Mouse (Mus musculus): Measurements from ENCODE around the gene Hook2. TPM values are rescaled to one million over a fixed set of nuclear protein-coding genes. Genes with fewer than 3 reads are reported as not detected.

The Hook2 gene
- polyA plus RNA-seq, 2 experiments: 3.2 to 4.3 TPM

- H3K9me3 ChIP-seq (ENCODE audit: control insufficient read depth, low read length): no peaks in the 10 kb centered on the region
- H3K9ac ChIP-seq (replicated peaks): peak overlapping the region; percentile 63
- peaks cover 28 to 40% of the 10 kb centered on the region in 2 experiments for H3K4me1 ChIP-seq (replicated peaks; ENCODE audit: control insufficient read depth in 2 of 2, insufficient read depth in 2 of 2, low read length in 1 of 2)
- no peak for ATAC-seq (ENCODE audit: insufficient read depth)
- WGBS (ENCODE audit: insufficient replicate concordance): 16% methylated on average over 3 of the region's 3 CpGs
- TF ChIP-seq CTCF (IDR thresholded peaks at IDR 0.05; ENCODE audit: low read depth) (no peak), EP300 (IDR thresholded peaks at IDR 0.05; ENCODE audit: low read depth) (no peak)
- H3K36me3 ChIP-seq (replicated peaks; ENCODE audit: control insufficient read depth, insufficient read depth, low read depth): peaks cover 29% of the 10 kb centered on the region
- DNase-seq (ENCODE audit: low read depth in 3 of 3, low spot score in 3 of 3): no peak
- peak overlapping the region; percentile 88 for H3K27ac ChIP-seq
- no peaks in the 10 kb centered on the region for H3K27me3 ChIP-seq (ENCODE audit: control insufficient read depth, insufficient read depth, low read length)
- peak overlapping the region; percentile 95 for H3K4me2 ChIP-seq (ENCODE audit: low read depth)
- peak overlapping the region; percentile 14 to 91 for H3K4me3 ChIP-seq (ENCODE audit: insufficient read depth in 1 of 2, low read depth in 2 of 2, low read length in 2 of 2)
Measured at GRCm38 (mm10) chr8:84966603-84967002, 23.8 kb upstream of the Hook2 start.

GRCm38 (mm10) chr8:84967532-84968304, 22.7 kb upstream of the Hook2 start:
- TF ChIP-seq EP300 (IDR thresholded peaks at IDR 0.05; ENCODE audit: low read depth) (no peak), CTCF (IDR thresholded peaks at IDR 0.05; ENCODE audit: low read depth) (no peak)
- H3K9ac ChIP-seq (replicated peaks): peak overlapping the region; percentile 92
- H3K27ac ChIP-seq: peak overlapping the region; percentile 97
- ATAC-seq (ENCODE audit: insufficient read depth): no peak
- H3K4me3 ChIP-seq (ENCODE audit: insufficient read depth in 1 of 2, low read depth in 2 of 2, low read length in 2 of 2): peak overlapping the region in 1 of 2 experiments; percentile 89; a peak in 2 of 4 replicates
- H3K27me3 ChIP-seq (ENCODE audit: control insufficient read depth, insufficient read depth, low read length): no peaks in the 10 kb centered on the region
- DNase-seq (ENCODE audit: low read depth in 3 of 3, low spot score in 3 of 3): no peak
- peak overlapping the region; percentile 95 for H3K4me2 ChIP-seq (ENCODE audit: low read depth)
- H3K9me3 ChIP-seq (ENCODE audit: control insufficient read depth, low read length): no peaks in the 10 kb centered on the region
- peaks cover 30% of the 10 kb centered on the region for H3K36me3 ChIP-seq (replicated peaks; ENCODE audit: control insufficient read depth, insufficient read depth, low read depth)
- peaks cover 39 to 48% of the 10 kb centered on the region in 2 experiments for H3K4me1 ChIP-seq (replicated peaks; ENCODE audit: control insufficient read depth in 2 of 2, insufficient read depth in 2 of 2, low read length in 1 of 2)
- 81% methylated on average over 13 of the region's 13 CpGs for WGBS (ENCODE audit: insufficient replicate concordance)

GRCm38 (mm10) chr8:84968650-84969049, 21.8 kb upstream of the Hook2 start:
- Histone ChIP-seq H3K4me2 (ENCODE audit: low read depth) (peak overlapping the region; percentile 95), H3K27me3 (ENCODE audit: control insufficient read depth, insufficient read depth, low read length) (no peaks in the 10 kb centered on the region), H3K4me1 (replicated peaks; ENCODE audit: control insufficient read depth in 2 of 2, insufficient read depth in 2 of 2, low read length in 1 of 2) (peaks cover 49 to 56% of the 10 kb centered on the region in 2 experiments), H3K4me3 (ENCODE audit: insufficient read depth in 1 of 2, low read depth in 2 of 2, low read length in 2 of 2) (peak overlapping the region; percentile 89 to 94), H3K27ac (peak overlapping the region; percentile 97), H3K9me3 (ENCODE audit: control insufficient read depth, low read length) (no peaks in the 10 kb centered on the region), H3K36me3 (replicated peaks; ENCODE audit: control insufficient read depth, insufficient read depth, low read depth) (peaks cover 35% of the 10 kb centered on the region), H3K9ac (replicated peaks) (peak overlapping the region; percentile 92)
- DNase-seq (ENCODE audit: low read depth in 3 of 3, low spot score in 3 of 3) (no peak), ATAC-seq (ENCODE audit: insufficient read depth) (no peak)
- 13% methylated on average over 2 of the region's 2 CpGs for WGBS (ENCODE audit: insufficient replicate concordance)
- TF ChIP-seq CTCF (IDR thresholded peaks at IDR 0.05; ENCODE audit: low read depth): no peak
- no peak for TF ChIP-seq EP300 (IDR thresholded peaks at IDR 0.05; ENCODE audit: low read depth)

GRCm38 (mm10) chr8:84969241-84970134, 20.9 kb upstream of the Hook2 start, which contains the start of the genes Gm49661, Prdx2 and Rnaseh2a:
Gene Gm49661, minus strand, starts transcription at chr8:84969433.
Gene Prdx2, plus strand, starts transcription at chr8:84969587.
Gene Rnaseh2a, minus strand, starts transcription at chr8:84969767.
- Histone ChIP-seq H3K4me1 (replicated peaks; ENCODE audit: control insufficient read depth in 2 of 2, insufficient read depth in 2 of 2, low read length in 1 of 2) (peaks cover 51 to 59% of the 10 kb centered on the region in 2 experiments), H3K27ac (peak within 1 kb of the TSS; percentile 97), H3K4me3 (ENCODE audit: insufficient read depth in 1 of 2, low read depth in 2 of 2, low read length in 2 of 2) (peak within 1 kb of the TSS; percentile 89 to 94), H3K27me3 (ENCODE audit: control insufficient read depth, insufficient read depth, low read length) (no peaks in the 10 kb centered on the region), H3K9me3 (ENCODE audit: control insufficient read depth, low read length) (no peaks in the 10 kb centered on the region), H3K4me2 (ENCODE audit: low read depth) (peak within 1 kb of the TSS; percentile 95), H3K9ac (replicated peaks) (peak within 1 kb of the TSS; percentile 92), H3K36me3 (replicated peaks; ENCODE audit: control insufficient read depth, insufficient read depth, low read depth) (peaks cover 44% of the 10 kb centered on the region)
- peak; percentile 52 for TF ChIP-seq EP300 (IDR thresholded peaks at IDR 0.05; ENCODE audit: low read depth)
- 0 out of 2 replicates have a peak, but pooled peaks have one; percentile 2 for TF ChIP-seq CTCF (IDR thresholded peaks at IDR 0.05; ENCODE audit: low read depth)
- WGBS (ENCODE audit: insufficient replicate concordance): under 1% methylated on average over 56 of the region's 56 CpGs
- DNase-seq (ENCODE audit: low read depth in 3 of 3, low spot score in 3 of 3) (peak in 2 of 3 experiments; percentile 74 to 79), ATAC-seq (ENCODE audit: insufficient read depth) (peak; percentile 69)
